Mouse (Mus musculus) frontal cortex, postnatal 10 days (tissue): Measurements from ENCODE around the gene Atad5.
"Not testable (repeated sequence)": the region's sequence is repeated elsewhere in the genome, so short reads cannot be mapped to it uniquely, and the experiment has no call there.

Experiments used
- DNase-seq, 2 experiments: peaks; one replicate each; pipeline ENCODE4 v3.0.0; 2022; ENCODE audit warnings: low spot score in 2 of 2, mixed read lengths in 1 of 2

The Atad5 gene

GRCm38 (mm10) chr11:80148974-80149373, 59.8 kb downstream of the Atad5 start:
- not testable (repeated sequence) for DNase-seq

GRCm38 (mm10) chr11:80149412-80150023, 60.3 kb downstream of the Atad5 start:
- no peak for DNase-seq

GRCm38 (mm10) chr11:80150566-80150965, 61.4 kb downstream of the Atad5 start:
- no peak for DNase-seq

GRCm38 (mm10) chr11:80151541-80151940, 62.3 kb downstream of the Atad5 start:
- DNase-seq, result no peak

GRCm38 (mm10) chr11:80152376-80152775, 63.2 kb downstream of the Atad5 start:
- DNase-seq, result no peak

GRCm38 (mm10) chr11:80153857-80154495, 64.8 kb downstream of the Atad5 start, which contains the start of gene Adap2:
Gene Adap2, plus strand, starts transcription at chr11:80154105.
- DNase-seq, result peak; percentile 59 to 75

- no peak for DNase-seq
These were observed 65.3 kb downstream of the Atad5 start for GRCm38 (mm10) chr11:80154501-80154900.

- no peak for DNase-seq
These were observed 66.3 kb downstream of the Atad5 start for GRCm38 (mm10) chr11:80155541-80155940.

GRCm38 (mm10) chr11:80155961-80156360, 66.8 kb downstream of the Atad5 start:
- DNase-seq, result no peak

- no peak for DNase-seq
These were observed 67.6 kb downstream of the Atad5 start for GRCm38 (mm10) chr11:80156841-80157240.

GRCm38 (mm10) chr11:80159018-80159417, 69.8 kb downstream of the Atad5 start:
- DNase-seq, result no peak

- DNase-seq, result no peak
These were observed 71.8 kb downstream of the Atad5 start for GRCm38 (mm10) chr11:80161041-80161440.

GRCm38 (mm10) chr11:80163362-80164116, 74.3 kb downstream of the Atad5 start:
- DNase-seq, result no peak

- no peak for DNase-seq
These were observed 75.0 kb downstream of the Atad5 start for GRCm38 (mm10) chr11:80164224-80164623.

- DNase-seq, result no peak
These were observed 78.9 kb downstream of the Atad5 start for GRCm38 (mm10) chr11:80168121-80168520.

GRCm38 (mm10) chr11:80168611-80169249, 79.5 kb downstream of the Atad5 start:
- DNase-seq, result no peak

- DNase-seq, result no peak
These were observed 80.4 kb downstream of the Atad5 start for GRCm38 (mm10) chr11:80169629-80170028.

GRCm38 (mm10) chr11:80170351-80170750, 81.2 kb downstream of the Atad5 start:
- no peak for DNase-seq

- no peak for DNase-seq
These were observed 82.7 kb downstream of the Atad5 start for GRCm38 (mm10) chr11:80171884-80172283.

GRCm38 (mm10) chr11:80173963-80174670, 84.9 kb downstream of the Atad5 start:
- DNase-seq, result no peak
